Mouse (Mus musculus): Measurements from ENCODE around the gene Slc22a3.

Gene Slc22a3

DNA sequence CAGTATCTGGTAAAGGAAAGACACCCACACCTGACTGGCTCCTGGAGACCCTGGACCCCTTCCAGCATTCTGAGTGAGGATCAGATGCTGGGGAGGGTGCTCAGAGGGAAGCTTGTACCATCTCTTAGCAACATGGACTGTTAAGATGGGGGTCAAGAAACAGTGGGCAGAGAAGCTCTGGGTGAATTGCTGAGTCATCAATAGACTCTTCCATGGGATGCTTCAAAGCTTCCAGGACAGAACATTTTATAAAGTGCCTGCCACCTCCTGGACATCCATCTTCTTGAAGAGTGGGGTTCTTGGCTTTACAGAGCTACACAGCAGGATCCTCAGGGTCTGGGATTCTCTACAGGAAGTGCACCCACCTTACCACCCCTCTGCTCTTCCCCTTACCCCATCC, 35.0 kb downstream of the Slc22a3 start:
- no peak for ATAC-seq (ENCODE audit: insufficient number of reproducible peaks, low FRiP score, low TSS enrichment)

DNA sequence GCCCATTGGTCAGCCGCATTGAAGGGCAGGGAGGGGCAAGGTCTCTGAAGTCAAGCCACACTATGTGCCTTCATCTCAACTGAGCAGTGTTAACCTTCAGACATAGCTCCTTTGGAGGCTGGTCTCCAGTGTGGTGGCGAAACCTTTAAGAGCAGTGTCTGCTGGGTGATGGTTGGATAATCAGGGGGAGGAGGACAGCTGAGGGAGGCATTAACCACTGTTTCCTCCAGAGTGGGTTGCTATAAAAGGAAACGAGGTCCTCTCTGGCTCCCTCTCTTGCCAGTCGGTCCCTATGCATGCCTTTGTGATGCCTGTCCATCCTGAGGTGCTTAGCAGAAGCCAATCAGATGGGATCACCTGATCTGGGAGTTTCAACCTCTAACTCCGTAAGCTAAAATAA, 38.8 kb downstream of the Slc22a3 start:
- no peak for ATAC-seq (ENCODE audit: insufficient number of reproducible peaks, low FRiP score, low TSS enrichment)

DNA sequence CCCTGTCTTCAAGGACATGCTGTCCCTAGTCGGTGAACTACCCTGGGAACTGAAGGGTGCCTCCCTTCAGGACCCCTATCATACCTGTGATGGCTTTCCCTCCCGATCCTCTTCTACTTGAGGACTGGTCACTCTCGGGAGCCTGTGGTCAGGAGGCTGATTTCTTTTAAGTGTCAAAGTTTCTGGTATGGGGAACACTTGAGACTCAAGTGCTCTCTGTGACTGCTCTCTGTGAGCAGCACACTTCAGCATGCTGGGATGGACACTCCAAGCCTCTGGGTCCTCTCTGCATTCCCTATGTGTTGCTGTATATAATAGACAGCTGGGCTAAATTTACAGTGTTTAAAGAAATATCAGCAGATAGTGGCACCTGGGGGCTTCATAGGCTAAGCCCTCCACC, 39.9 kb downstream of the Slc22a3 start:
- no peak for ATAC-seq (ENCODE audit: insufficient number of reproducible peaks, low FRiP score, low TSS enrichment)

DNA sequence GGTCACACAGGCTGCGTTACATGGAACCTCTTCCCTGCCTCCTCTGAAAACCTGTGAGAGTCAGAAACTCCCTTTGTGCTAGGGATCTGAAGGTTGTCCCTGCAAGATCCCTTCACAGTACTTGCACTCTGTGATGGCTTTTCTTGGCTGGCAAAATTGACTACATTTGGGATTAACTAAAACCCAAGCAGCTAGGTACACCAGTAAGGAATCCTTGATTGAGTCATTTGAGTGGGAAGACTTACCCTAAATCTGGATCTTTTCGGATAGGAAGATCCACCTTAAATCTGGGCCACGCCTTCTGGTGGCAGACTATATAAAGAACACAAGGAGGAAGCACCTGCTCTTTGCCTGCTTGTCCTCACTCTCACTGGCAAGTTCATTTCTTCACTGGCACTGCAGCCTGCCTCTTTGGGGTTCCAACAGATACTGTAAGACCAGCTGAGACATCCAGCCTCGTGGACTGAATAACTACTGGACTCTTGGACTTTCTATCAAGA, 41.0 kb downstream of the Slc22a3 start:
- no peak for ATAC-seq (ENCODE audit: insufficient number of reproducible peaks, low FRiP score, low TSS enrichment)

DNA sequence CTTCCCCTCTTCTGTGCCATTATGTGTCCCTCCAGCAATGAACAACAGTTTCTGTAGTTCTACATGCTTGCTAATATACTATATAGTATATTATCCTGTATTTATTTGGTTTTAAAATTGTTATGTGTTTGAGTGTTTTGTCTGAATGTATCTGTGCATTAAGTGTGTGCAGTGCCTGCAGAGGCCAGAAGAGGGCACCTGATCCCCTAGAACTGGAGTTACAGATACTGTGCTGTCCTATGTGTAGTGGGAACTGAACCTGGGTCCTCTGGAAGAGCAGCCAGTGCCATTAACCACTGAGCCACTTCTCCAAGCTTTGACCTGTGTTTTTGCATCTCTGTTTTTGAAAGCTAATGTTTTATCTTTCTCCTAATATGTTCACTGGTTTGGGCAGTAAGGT, 46.3 kb downstream of the Slc22a3 start:
- no peak for ATAC-seq (ENCODE audit: insufficient number of reproducible peaks, low FRiP score, low TSS enrichment)

DNA sequence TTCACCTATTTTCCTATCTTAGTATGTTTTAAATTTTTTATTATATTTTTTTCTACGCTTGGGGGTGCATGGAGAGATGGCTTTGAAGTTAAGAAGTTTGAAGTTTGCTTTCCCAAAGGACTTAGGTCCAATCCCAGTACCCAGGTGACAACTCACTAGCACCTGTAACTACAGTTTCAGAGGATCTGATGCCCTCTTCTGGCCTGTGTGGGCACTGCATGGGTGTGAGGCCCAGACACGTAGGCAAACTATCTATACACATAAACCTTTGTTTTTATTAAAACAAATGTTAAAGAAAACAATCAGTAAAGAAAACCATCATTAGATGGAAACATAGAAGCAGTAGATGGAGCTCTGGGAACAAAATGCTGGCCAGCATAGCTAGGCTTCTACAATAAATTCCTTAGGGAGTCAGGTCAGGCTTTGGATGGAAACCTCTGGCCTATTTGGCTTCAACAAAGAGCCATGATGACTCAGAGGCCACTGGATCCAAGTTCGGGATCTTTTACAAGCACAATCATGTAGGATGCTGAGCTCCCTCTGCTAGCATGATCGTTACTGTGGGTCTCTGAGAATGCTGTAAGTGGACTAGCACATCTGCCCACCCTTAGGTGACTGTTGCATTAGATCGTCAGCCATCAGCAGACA, 52.2 kb downstream of the Slc22a3 start:
- ATAC-seq (ENCODE audit: insufficient number of reproducible peaks, low FRiP score, low TSS enrichment) = no peak

DNA sequence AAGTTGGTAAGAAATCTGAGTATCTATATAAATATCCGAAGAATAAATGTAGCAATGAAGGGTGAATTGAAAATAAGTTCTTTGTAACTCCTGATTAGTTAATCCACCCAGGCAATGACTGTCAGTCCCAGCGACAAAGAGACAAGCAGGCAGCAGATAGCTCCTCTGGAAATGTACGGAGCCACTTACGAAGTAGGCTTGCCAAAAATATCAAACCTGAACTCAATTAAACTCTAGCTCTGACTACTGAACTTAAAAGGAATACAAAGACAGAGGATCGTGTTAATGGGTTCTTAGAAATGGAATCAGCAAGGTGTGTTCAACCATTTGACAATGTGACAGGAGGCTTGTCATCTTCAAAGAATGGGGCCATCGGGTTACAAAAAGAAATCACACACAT, 53.8 kb downstream of the Slc22a3 start:
- ATAC-seq (ENCODE audit: insufficient number of reproducible peaks, low FRiP score, low TSS enrichment) = no peak

DNA sequence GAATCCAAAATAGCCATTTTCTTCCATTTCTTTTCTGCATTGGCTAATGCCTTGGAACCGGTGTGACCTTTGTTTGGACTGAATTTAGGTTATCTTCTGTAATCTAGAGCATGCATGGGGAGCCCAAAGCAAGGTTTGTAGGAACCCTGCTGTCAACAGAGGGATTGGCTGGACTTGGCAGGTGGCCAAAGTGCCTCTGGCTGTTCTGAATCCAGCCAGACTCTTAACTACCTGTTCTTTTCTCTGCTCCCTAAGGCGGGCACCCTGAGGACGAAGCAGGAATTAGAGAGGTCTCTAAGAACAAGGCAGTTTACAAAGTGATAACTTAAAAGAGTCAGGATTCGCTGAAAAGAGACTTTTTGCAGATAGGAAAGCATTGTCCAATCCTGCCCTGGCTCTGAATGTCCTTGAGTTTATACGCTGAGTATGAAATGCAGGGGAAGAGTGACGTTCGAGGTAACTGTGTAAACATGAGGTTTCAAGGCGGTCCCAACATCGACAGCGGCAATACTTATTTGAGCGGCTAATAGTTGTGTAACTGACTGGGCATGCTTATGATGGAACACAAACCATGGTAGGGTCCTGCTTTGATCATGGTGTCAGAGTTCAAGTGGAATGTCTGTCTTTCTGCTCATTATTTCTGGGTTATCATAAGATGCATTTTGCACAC, 54.5 kb downstream of the Slc22a3 start:
- no peak for ATAC-seq (ENCODE audit: insufficient number of reproducible peaks, low FRiP score, low TSS enrichment)

DNA sequence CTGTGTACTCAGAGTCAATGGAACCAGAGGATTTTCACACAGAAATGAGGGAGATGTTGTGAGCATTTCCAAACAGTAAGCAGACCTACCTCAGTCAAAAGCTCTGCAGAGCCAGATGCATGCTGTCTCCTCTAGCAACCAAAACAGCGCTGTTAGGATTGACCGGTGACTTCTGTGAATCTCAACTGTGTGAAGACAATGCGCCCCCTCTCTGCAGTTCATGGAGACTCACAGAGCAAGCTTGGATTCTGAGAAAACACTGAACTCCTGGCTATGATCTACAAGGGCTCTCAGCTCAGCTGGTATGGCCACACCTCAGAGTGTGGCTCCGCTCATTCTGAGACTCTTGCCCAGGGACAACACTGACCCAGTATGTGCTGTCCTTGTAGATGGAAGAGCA, 56.3 kb downstream of the Slc22a3 start:
- ATAC-seq (ENCODE audit: insufficient number of reproducible peaks, low FRiP score, low TSS enrichment) = no peak

DNA sequence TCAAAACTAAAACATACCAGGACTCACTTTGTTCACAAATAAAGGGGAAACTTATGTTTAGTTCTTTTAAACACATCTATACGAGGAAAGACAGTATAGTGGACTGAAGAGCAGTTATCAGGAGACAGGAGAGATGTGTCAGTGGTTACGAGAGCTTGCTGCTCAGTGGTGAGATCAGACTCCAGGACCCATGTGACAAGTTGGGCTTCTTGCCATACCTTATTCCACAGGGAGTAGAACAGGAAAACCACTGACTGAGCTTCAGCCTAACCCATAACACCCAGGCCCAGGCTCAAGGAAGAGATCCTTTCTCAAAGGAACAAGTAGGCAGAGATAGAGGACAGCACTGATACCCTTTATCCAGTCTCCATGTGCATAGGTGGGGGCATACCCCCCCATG, 62.9 kb downstream of the Slc22a3 start:
- ATAC-seq (ENCODE audit: insufficient number of reproducible peaks, low FRiP score, low TSS enrichment) = no peak

DNA sequence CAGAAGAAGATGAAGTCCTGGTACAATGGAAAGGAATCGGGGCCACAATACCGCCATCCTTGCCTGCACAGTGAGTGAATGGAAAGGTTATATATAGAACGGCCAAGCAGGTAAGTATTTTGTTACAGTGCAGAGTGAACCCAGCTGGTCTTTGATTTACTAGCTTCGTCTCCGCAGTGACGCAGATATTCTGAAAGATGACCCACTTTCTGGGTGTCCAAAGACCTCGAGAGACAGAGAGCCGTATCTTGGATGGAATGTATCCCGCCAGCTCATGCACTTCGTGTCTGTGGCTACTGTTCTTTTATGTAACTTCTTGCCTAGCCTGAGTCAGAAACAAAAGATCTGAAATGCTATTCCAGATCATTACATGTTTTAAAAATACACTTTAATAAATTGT, 69.7 kb downstream of the Slc22a3 start:
- no peak for ATAC-seq (ENCODE audit: insufficient number of reproducible peaks, low FRiP score, low TSS enrichment)

DNA sequence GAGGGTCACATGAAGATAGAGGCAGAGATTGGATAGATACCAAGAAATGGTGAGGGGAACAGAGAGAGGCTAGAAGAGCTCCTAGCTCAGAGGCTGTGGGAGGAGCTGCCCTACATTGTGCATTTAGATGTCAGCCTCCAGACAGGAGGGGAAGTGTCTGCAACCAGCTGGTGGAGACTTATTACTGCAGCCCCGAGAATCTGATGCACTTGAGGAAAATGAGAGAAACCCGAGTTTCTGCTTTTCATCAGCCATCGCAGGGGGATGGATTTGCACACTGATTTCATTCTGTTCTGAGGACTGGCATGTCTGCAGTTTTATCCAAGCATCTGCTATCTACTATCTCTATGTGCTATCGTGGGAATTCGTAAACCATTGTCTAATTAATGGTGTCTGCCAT, 75.8 kb downstream of the Slc22a3 start:
- ATAC-seq (ENCODE audit: insufficient number of reproducible peaks, low FRiP score, low TSS enrichment) = no peak

DNA sequence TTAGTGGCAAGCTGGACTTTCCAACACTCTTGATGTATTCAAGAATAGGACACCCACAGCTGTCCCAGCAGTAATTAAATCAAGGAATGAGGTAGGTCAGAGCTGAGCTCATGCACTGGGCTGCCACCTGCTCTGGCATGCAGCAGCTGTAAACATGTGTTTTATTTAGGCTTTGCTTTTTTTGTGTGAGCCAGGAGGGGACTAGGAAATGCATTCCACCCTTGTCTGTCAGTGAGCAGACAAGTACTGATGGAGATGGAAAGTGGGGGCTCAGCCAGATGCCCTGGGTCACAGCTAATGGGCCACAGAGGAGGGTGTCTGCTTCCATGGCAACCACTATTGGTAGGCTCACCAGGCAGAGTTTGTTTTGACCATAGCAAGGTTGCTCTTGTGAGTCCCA, 79.1 kb downstream of the Slc22a3 start:
- no peak for ATAC-seq (ENCODE audit: insufficient number of reproducible peaks, low FRiP score, low TSS enrichment)

DNA sequence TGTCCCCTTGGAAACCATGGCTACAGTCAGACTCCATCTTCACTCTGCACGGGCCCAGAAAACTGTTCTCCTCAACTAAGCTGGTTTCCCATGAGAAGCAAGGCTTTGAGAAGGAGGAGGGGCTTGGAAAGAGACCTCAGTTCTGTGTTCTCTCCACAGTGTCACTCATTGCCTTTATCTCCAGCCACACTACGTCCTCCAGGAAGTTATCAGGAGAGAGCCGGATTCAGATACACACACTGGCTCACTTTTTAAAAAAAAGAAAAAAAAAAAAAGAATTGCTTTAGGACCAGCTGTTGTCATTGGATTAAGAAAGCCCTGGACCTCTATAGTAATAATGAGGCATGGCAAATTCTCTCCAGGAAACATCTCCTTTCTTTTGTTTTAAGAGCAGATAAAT, 80.3 kb downstream of the Slc22a3 start:
- ATAC-seq (ENCODE audit: insufficient number of reproducible peaks, low FRiP score, low TSS enrichment) = no peak

DNA sequence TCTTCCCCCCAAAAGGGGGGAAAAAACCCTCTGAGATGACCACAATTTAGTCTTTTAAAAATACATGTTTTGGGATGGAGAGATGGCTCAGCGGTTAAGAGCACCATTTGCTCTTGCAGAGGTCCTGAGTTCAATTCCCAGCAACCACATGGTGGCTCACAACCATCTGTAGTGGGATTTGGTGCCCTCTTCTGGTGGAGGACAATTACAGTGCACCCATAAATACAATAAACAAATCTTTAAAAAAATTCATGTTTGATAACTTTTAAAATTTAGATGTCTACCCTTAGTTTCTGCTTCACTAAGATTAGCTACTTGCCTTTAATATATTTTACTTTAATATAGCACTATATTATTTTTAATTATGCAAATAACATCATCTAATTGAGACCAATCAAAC, 85.4 kb downstream of the Slc22a3 start:
- ATAC-seq (ENCODE audit: insufficient number of reproducible peaks, low FRiP score, low TSS enrichment) = no peak

DNA sequence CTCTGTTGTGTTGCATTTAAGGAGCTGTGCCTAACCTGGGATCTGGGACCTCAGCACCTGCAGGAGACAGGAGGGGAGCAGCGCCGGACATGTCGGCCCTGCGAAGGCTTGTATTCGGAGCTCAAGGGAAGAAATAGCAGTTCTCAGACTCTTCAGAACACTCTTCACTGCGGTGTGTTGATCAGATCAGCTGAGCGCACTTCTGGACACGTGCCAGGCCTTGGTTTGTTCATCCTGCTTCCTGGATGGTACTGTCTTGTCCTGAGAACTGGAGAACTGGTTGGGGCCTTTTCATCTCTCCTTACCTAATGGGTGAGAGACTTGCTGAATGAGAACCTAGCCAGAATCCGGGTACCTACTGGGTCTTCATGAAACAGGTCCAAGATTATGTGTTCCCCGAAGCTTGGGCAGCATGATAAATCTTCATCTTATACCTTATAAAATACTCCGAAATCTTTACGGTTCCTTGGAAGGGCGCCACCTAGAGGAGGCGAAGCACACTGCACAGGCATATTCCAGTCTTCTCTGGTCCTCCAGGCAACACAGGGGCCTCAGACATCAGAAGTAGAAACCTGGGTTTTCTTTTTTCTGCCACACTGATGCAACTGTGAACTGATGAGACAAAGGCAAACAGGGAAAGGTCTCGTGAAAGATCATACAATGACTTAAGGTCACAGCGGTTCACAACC, 86.5 kb downstream of the Slc22a3 start:
- ATAC-seq (ENCODE audit: insufficient number of reproducible peaks, low FRiP score, low TSS enrichment) = no peak

DNA sequence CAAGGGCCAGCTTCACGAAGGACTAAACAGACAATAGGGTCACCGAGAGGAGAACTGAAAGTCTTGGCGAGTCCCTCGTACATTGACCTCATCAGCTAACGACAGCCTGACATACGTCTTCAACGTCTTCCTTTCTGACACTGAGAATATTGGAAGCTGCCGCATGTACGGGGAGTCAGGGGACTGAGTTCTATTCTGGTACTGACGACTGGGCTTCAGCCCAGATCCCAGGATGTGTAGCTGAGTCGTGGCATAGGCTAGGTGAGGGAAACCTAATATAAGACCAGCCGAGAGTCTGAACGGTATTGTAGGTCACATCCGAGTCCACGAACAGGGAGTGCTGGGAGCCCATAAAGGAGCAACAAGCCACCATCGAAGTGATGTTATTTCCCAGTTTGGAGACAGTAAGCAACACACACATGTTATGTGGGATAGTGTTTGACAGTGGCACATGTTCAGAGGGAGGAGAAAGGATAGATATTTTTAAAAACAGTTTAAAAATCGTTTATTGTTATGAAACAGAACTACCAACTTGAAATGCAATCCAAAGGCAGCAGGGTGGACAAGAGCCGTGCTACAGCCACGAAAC, 87.9 kb downstream of the Slc22a3 start:
- no peak for ATAC-seq (ENCODE audit: insufficient number of reproducible peaks, low FRiP score, low TSS enrichment)

DNA sequence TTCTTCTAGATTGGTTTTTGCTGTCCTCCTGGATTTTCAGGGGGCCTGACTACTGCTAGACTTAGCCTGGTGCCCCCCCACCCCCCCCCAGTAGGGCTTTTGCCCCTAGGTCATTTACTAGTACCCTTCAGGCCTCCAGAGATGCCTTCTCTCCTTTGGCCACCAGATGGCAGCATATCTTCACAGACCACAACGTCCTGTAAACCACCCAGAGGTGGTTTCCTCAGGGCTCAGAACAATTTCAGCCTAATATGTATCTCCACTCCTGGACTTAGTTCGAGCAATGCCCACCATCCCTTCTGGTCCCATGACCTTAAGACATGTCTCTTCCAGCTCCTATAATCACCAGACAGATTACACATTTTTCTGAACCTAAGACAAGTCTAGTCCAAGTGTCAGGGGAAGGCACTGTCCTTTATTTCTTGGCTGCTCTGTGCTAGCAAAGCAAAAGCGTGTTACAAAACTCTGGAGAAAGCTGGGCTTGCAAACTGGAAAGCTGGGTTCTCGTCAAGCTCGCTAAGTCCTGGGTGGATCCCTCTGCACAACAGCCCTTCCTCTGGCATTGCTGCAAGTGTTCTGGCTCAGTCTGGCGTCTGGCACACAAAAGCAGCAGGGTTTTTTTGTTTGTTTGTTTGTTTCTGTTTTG, 91.1 kb downstream of the Slc22a3 start:
- no peak; the same call in 1 of the 2 replicates for ATAC-seq (ENCODE audit: insufficient number of reproducible peaks, low FRiP score, low TSS enrichment)

DNA sequence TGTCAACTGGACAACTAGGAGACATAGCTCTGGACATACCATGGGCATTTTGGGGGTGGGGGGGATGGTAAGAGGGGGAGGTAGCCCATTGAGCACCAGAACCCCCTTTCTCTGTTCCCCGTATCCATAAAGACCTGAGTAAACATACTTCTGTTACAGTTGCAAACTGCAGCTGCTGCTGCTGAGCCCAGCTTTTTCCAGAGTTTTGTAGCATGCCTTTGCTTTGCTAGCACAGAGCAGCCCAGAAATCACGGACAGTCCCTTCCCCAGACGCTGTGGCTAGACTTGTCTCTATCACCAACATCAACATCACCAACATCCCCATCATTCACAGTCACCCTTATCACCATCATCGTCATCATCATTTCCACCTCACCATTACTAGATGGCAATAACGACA, 91.8 kb downstream of the Slc22a3 start:
- no peak for ATAC-seq (ENCODE audit: insufficient number of reproducible peaks, low FRiP score, low TSS enrichment)

DNA sequence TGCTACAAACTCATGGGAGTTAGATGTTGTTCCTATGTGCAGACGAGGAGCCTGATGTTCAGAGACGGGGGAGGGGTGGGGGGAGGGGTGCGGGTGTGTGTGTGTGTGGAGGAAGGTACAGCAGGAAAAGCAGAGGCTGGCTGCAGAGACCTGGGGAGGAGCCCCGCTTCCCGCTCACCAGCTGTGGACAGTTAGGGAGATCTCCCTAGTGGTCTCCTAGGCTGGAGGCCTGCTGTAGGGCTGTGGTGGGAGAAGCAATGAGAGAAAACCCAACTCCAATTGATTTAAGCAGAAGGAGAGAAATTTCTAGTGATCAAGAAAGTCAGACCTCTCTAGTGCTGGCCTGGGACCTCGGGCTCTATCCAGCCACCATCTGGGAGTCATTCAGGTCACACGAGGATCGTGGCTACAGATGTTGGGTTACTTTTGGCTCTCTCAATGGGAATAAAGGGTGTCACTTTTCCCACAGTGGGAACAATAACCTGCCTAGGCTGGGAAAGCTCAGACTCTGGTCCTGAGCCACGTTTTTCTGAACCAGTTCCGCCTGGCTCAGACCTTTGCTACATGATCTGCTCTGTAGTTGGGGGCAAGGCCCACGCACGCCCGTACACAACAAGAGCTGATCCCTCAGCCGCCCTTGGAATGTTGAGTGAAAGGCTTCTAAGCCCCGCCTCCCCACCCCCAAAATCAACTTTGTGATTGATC, 92.3 kb downstream of the Slc22a3 start:
- no peak for ATAC-seq (ENCODE audit: insufficient number of reproducible peaks, low FRiP score, low TSS enrichment)
